Mouse (Mus musculus): ENCODE results near the gene Nubp1.

Nubp1 gene

DNA sequence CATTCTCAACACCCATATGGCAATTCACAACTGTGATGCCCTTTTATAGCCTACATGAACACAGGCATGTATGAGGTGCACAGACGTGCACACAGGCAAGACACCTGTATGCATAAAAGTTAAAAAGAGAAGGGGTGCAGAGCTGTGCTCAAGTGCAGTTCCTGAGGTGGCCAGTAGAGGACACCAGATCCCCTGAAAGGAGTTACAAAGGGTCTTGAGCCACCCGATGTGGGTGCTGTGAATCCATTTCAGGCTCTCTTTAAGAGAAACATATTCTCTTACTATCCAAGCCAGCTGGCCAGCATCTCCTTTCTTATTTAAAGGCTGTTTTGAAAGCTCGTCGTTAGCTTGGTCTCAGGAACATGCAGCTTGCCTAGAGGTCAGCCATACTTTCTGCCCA lies 5.1 kb downstream of the Nubp1 start:
- DNase-seq (ENCODE audit: extremely low read depth, low read depth): no peak

GRCm38 (mm10) chr16:10417723-10418259 lies 6.0 kb downstream of the Nubp1 start:
- no peak for DNase-seq (ENCODE audit: extremely low read depth, low read depth)

DNA sequence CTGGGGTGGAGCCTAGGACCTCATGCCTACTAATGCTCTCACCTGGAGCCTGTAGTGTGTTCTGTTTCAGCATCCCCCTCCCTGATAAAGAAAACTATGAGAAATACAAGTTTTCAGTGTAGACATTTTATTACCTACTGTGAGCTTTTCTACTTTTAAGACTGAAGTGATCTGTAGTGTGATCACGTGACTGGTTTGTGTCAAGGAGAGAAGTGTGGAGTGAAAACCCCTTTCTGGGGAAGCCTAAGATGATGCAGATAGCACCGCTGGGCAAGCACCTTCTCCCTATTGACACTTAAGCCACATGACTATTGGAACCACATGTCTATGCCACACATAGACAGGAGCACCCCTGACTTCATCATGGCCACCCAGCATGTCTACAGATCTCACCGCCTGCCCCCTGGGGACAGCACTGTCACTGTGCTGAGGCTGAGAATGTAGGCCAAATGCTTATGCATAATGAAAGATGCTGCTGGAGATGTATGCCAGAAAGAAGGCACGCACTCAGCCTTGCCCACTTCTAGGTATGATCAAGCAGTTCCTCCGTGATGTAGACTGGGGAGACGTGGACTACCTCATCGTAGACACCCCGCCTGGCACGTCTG lies 8.8 kb downstream of the Nubp1 start:
- DNase-seq (ENCODE audit: extremely low read depth, low read depth): no peak

DNA sequence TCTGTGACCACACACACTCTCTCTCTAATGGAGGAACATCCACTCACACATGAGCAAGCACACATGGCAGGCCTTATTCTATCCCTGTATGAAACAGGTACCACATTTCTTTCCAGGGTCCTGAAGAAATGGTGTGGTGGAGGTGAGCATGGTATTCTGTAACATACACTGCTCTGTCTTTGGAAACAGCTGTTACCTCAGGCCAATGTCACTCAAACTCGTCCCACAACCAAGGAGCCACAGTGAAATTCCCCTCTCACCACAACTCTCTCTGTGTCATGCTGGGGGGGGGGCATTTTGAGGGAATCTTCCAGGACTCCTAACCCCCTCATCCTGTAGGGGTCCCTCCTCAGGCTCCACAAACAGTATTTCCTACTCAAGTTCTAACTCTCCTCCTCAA lies 20.2 kb downstream of the Nubp1 start:
- DNase-seq (ENCODE audit: extremely low read depth, low read depth): no peak

- DNase-seq (ENCODE audit: extremely low read depth, low read depth): no peak
Observed at GRCm38 (mm10) chr16:10432387-10432786, 20.6 kb downstream of the Nubp1 start.

DNA sequence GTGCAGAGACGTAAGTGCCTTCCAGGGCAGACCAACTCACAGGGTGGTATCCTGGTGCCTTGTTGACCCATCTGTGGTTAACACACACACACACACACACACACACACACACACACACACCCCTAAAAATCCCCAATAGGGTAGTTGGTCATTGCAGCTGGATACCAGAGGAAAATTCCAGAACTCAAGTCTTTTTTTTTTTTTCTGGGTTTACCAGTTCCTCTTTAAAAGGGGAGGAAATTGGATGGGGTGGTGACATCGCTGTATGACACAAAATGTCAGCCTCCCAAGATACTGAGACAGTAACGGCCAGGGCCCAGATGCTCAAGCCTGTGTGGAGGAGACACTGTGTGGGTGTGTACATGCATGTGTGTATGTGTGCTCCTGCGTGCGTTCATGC lies 21.6 kb downstream of the Nubp1 start:
- DNase-seq (ENCODE audit: extremely low read depth, low read depth): no peak

GRCm38 (mm10) chr16:10436166-10436565 lies 24.4 kb downstream of the Nubp1 start:
- no peak for DNase-seq (ENCODE audit: extremely low read depth, low read depth)

GRCm38 (mm10) chr16:10438055-10438454 lies 26.3 kb downstream of the Nubp1 start:
- no peak for DNase-seq (ENCODE audit: extremely low read depth, low read depth)

- DNase-seq (ENCODE audit: extremely low read depth, low read depth): no peak
Observed at GRCm38 (mm10) chr16:10441328-10441727, 29.6 kb downstream of the Nubp1 start.

DNA sequence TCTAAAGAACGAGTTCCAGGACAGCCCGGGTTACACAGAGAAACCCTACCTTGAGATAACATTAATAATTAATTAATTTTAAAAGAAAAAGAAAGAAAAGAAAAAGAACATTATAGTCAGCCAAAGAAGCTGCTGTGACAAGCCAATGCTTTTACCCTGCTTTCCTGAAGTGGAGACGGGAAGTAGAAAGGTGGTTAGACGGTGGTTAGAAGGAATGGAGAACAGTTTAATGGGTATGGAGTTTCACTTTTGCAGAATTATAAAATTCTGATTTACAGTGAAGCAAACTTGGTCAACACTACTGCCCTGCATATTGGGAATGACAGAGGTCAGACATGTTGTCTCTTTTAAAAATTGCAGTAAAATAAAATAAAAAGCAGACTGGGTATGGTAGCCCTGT lies 30.0 kb downstream of the Nubp1 start:
- DNase-seq (ENCODE audit: extremely low read depth, low read depth): no peak

DNA sequence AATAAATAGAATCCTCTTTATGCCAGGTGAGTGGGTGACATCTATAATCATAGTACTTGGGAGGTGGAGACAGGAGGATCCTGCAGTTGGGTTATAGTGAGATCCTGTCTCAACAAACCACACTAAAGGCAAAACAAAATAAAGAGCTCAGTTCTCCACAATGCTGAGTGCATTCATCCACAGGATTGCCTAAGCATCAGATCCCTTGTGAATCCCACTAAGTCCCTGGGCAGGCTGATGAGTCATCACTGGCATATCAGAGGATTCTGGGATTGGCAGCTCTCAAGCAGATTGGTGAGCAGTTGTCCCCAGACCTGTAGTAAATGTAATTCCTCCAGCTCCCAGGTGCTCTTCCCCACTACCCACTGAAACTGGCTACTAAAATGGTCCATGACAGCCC lies 32.0 kb downstream of the Nubp1 start:
- DNase-seq (ENCODE audit: extremely low read depth, low read depth): no peak

DNA sequence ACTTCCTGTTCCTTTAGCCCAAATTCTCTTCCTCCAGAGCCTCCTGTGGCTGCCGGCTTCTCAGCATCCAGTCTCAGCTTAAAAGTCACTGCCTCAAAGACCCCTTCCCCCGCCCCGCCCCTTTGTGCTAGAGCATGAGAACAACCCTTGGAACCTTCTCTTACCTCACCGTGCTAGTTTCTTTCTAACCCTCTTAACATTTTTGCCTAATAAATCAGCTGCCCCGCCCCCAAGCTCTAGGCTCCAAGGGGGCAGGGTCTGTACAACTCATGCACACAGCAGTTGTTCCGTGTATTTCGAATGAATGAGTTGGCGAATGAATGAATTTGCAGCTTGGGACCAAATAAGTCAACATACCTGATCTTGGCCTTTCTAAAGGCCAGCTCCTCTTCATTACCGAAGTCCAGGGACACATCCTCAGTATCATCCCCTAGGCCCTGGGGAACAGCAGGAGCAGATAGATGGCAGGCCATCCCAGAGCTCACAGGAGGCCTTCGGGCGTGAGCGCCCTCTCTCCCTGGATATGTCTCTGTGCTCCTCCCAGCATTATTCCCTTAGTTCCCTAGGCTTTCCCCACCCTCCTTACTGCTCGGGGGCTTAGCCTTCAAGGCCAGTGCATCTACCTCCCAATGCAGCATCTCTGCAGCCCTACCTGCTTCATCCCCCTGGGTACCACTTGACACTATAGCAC lies 35.0 kb downstream of the Nubp1 start:
- DNase-seq (ENCODE audit: extremely low read depth, low read depth): no peak

DNA sequence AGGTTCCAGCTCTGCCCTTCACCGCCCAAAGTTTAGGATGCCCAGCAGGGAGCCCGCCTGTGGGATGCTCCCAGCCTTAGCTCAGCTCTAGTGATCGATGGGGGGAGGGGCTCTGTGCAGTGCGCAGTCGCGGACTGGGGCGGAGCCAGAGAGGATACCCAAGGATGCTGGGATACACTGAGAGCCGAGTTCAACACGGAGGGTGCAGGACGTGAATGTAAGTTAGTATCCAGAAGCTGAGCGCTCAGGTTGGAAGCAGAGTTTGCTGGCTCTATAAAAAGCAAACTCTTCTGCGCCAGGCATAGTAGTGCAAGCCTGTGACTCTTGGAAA lies 35.5 kb downstream of the Nubp1 start, which contains the start of gene Tvp23a:
Tvp23a (minus strand) TSS at position 99 of the 331 bp plus-strand sequence.
- DNase-seq (ENCODE audit: extremely low read depth, low read depth): no peak

GRCm38 (mm10) chr16:10447781-10448180 lies 36.0 kb downstream of the Nubp1 start:
- no peak for DNase-seq (ENCODE audit: extremely low read depth, low read depth)

GRCm38 (mm10) chr16:10448931-10449330 lies 37.2 kb downstream of the Nubp1 start:
- no peak for DNase-seq (ENCODE audit: extremely low read depth, low read depth)

DNA sequence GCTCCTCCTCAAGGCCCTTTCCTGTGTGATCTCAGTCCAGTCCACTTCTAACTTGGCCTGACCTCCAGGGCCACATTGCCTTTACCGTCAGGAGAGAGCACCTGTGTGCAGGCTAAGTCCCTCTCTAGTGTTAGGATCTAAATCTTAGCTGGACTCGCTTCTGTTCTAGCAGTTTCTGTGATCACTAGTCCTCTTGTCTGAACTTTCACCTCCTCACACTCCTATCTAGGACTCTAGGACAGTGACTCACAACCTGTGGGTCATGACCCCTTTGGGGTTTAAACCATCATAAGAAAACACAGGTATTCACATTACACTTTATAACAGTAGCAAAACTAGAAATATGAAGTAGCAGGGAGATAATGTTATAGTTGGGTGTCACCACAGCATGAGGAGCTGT lies 40.2 kb downstream of the Nubp1 start:
- no peak for DNase-seq (ENCODE audit: extremely low read depth, low read depth)

DNA sequence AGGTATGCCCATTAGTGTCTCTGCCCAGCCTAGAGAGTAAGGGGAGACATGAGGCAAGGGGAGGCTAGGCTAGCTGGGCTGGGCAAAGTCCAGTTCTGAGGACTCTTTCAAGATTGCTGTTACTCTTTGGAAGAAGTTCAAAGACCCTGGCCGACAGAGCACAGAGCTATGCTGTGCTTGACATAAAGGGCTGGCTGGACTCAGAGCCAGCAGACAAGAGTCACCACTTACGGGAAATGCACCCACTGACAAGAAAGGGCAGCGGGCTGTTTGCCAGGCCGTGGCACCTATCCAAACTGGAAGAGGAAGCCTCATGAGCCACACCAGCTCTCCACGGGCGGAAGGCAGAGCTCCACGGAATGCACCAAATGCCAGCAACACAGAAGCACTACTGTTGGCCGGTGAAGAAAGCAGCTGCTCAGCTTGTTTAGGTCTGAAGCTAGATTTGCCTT lies 40.7 kb downstream of the Nubp1 start:
- no peak for DNase-seq (ENCODE audit: extremely low read depth, low read depth)

DNA sequence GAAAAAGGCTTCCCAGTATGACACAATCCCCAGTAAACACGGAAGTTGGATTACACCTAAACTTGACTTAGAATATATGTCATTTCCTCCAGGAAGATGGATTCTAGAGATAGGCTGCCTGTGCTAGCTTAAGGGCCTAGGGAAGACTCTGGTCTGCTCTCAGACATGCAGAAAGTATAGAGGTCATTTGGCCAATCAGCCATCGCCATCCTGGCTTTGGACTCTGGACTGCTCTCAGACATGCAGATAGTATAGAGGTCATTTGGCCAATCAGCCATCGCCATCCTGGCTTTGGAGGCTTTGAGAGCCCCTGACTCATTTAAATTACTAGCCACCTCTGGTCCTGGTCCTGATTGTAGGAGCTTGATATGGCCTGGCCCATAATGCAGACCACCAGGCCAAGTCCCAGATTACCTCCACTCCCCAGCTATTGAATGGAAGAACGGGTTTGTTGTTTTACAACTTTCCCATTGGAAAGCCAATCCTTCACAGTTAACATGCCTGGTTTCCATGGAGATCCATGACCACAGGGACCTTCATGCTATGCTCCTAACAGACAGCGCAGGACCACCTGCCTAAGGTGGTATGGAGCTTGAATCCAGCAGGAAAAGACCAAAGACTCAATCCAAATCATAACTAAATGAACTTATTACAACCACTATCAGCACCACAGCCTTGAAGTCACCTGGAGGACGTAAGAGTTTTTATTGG lies 42.3 kb downstream of the Nubp1 start:
- DNase-seq (ENCODE audit: extremely low read depth, low read depth): no peak

DNA sequence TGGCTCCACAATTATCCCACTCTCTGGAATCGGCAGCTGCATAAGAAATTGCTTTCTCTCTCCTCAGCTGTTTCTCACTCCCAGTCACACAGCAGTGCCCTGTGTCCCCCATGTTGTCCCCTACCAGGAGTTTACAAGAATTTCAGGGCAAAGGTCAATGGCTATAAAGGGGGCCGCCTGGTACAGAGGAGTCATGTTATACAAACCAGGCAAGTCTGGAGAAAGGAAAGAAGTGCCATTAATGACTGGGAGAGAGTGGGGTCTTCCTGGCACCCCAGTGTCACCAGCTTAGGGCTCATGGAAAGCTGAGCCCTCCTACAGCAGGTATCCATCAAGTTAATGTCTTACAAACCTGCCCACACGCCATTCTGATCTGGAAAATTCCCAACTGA lies 42.8 kb downstream of the Nubp1 start:
- DNase-seq (ENCODE audit: extremely low read depth, low read depth): no peak

DNA sequence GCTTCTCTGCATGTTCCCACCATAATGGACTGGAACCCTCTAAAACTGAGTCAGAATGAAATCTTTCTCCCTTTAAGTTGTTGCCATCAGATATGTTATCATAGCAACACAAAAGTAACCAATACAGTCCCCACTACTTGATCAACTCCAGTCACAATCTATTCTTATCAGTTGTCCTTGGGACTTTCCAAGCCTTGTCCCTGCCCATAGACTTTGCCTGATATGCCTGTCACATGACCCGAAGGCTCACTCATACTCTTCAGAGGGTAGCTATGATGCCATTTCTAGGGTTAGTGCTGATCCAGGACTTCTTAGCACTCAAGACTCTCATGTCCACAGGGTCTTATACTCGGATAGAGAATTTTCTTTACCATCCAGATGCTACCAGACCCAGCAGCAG lies 48.4 kb downstream of the Nubp1 start:
- DNase-seq (ENCODE audit: extremely low read depth, low read depth): no peak

DNA sequence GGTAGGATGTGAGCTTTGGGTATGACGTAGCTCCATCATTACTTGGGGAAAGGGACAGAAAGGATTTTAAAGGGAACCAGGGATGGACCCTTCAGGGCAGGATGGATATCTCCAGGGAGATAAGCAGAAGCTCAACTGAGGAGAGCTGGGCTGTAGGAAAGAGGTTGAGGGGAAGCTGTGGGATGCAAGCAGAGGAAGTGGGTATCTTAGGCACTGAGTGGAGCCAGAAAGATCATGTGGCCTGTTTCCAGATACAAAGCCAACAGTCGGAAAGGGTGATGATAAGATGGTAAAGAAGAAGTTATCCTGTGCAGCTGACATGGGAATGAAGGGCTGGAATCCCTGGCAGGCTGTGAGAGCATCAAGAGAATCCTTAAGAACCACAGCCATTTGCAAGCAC lies 49.4 kb downstream of the Nubp1 start:
- DNase-seq (ENCODE audit: extremely low read depth, low read depth): no peak

GRCm38 (mm10) chr16:10465011-10465681 lies 53.4 kb downstream of the Nubp1 start:
- DNase-seq (ENCODE audit: extremely low read depth, low read depth): no peak
